Mouse (Mus musculus) telencephalon, adult 2 months (tissue): ENCODE data around the gene Grid2ip.

Experiments
- DNase-seq: peaks from one replicate; pipeline ENCODE4 v3.0.0-alpha.2; 2011; ENCODE audit warnings: low read depth, low spot score

Gene Grid2ip

DNA sequence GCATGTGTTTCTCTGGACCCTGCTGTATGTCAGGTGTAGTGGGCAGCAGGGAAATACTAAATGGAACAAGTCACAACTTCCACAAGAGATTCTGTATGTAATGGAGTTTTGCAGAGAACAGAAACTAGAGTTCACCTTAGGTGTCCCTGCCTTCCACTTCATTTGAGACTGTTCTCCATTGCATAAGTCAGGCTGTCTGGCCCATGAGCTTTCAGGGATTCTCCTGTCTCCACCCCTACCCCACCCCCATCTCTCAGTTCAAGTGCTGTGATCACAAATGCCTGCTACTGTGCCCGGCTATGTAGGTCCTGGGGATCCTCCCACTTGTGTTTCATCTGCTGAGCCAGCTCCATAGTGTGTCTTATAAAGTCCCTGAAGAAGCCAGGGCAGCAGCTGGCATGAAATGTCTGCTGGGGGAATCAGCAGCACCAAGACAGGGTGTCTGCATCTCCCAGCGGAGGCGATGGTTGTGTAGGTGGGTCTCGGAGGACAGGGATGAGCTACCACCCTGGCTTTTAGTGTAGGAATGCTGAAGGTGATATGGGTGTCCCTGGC, 53.8 kb downstream of the Grid2ip start:
- peak; percentile 59 for DNase-seq

DNA sequence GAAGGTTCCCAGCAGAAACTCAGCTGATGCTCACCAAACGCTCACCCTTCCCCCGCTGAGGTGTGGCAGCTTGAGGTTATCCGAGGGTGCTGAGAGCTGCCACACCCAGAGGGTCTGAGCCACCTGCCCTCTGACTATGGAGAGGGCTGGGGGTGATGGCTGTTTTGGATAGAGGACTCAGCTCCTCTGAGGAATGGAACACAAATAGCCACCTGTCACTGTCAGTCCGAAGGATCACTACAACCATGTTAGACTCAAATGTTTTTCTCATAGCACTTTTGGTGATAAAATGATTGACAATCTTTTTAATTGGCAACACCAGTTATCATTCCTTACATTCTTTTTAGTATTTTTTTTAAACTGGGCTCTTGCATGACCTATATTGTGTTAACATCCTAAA, 64.3 kb downstream of the Grid2ip start:
- DNase-seq: no peak

DNA sequence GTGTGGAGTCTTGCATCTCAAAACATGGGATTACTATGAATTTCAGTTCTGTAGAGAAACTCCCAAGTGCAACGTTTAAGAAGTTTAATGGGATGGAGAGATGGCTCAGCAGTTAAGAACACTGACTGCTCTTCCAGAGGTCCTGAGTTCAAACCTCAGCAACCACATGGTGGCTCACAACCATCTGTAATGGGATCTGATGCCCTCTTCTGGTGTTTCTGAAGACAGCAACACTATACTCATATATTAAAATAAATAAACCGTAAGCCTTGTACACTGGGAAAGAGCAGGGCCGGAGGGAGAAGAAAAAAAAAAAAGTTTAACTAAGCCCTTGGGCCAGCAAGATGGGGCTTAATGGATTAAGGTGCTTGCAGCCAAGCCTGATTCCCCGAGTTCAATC, 65.9 kb downstream of the Grid2ip start:
- DNase-seq: no peak

DNA sequence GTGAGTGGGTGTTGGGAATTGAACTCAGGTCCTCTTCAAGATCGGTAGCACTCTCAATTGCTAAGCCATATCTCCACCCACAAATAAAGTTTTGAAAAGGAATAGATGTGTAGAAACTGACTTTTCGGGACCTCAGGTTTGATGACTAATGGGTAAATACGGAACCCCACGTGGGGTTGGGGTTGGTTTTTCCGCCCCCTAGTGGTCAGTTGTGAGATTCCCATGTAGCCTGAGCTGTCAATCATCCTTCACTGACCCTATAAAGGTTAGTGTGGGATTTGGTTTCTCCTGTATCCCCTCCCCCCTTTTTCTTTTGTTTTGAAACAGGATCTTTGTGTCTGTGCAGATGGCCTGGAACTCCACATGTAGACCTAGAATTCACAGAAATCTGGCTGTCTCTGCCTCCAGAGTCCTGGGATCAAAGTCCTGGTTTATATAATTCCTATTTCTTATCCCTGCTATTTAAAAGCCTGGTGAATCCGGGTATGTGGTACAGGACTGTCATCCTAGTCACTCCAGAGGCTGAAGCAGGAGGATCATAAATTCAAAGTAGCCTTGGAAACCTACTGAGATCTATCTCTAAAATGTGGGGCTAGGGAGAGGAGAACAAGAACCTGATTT, 66.9 kb downstream of the Grid2ip start:
- DNase-seq: no peak

DNA sequence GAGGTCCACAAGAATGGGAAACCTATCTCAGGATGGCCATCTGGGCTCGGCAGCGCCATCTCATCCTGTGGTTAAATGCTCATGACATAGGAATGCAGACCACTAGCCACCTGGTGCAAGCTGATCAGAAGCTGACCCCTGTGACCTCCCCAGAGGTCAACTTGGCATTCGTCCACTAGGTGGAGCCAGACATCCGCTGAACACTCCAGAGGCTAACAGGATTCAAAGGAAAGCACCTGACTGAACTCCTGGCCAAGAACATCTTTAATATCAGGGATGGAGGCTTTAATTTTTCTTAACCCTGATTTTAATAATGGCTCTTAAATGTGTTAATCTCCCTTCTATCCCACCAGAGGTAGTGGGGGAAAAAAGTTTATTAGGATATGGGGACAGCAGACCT, 77.3 kb downstream of the Grid2ip start:
- DNase-seq: peak; percentile 13

DNA sequence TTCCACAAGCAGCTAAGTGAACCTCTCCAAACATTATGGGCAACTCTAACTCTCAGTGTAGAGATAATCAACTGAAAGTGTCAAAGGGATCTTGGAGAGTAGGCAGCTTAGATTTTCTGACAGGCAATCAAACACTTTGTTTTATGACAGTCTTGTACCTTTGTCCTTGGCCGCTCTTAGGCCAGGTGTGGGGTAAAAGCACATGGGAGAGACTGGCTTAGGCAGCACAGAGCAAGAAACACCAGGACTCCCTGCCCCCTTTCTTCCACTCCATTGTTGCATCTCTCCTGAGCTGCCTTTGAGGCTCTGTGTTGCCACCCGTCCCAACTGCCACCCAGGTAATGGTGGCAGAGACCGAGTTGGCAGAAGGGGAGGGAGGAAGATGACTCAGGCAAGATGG, 84.2 kb downstream of the Grid2ip start:
- DNase-seq: no peak

DNA sequence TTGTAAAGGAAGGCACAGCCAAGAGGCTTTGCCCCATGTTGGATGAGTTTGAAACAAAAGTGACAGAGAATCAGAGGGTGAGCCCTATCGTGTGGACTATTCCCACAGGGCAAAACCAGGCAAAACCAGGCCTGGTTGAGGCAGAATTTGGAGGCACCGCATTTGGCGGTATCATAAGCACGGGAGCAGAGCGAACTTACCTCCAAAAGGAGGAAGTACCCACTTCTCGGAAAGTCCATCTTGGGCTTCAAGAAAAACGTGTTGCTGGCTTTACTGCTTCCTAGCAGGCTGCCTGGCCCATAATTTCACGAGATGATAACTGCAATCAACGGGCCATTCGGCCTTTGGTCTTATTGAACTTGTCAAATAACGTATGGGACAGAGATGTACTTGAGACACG, 84.6 kb downstream of the Grid2ip start:
- no peak for DNase-seq
